Mouse (Mus musculus): ENCODE results near the gene Asf1b.
"Not testable (repeated sequence)": the region's sequence is repeated elsewhere in the genome, so short reads cannot be mapped to it uniquely, and the experiment has no call there.

The Asf1b gene

GRCm38 (mm10) chr8:83964015-83964765 is 8.9 kb downstream of the Asf1b start:
- DNase-seq (ENCODE audit: low spot score in 2 of 2): no peak

- no peak for DNase-seq (ENCODE audit: low spot score in 2 of 2)
These were observed 12.4 kb downstream of the Asf1b start for GRCm38 (mm10) chr8:83967701-83968100.

GRCm38 (mm10) chr8:83971121-83971520 is 15.8 kb downstream of the Asf1b start:
- DNase-seq (ENCODE audit: low spot score in 2 of 2): no peak

- DNase-seq (ENCODE audit: low spot score in 2 of 2): no peak
These were observed 16.4 kb downstream of the Asf1b start for GRCm38 (mm10) chr8:83971661-83972060.

GRCm38 (mm10) chr8:83972150-83973120 is 17.1 kb downstream of the Asf1b start, which contains the start of gene Prkaca:
Prkaca (plus strand) TSS chr8:83972993.
- peak; percentile 99 for DNase-seq (ENCODE audit: low spot score in 2 of 2)

- DNase-seq (ENCODE audit: low spot score in 2 of 2): no peak
These were observed 18.1 kb downstream of the Asf1b start for GRCm38 (mm10) chr8:83973161-83974031.

- no peak for DNase-seq (ENCODE audit: low spot score in 2 of 2)
These were observed 19.2 kb downstream of the Asf1b start for GRCm38 (mm10) chr8:83974521-83974920.

- DNase-seq (ENCODE audit: low spot score in 2 of 2): no peak
These were observed 20.9 kb downstream of the Asf1b start for GRCm38 (mm10) chr8:83976101-83976630.

- DNase-seq (ENCODE audit: low spot score in 2 of 2): no peak
These were observed 21.6 kb downstream of the Asf1b start for GRCm38 (mm10) chr8:83976779-83977350.

- DNase-seq (ENCODE audit: low spot score in 2 of 2): no peak
These were observed 22.3 kb downstream of the Asf1b start for GRCm38 (mm10) chr8:83977646-83978045.

- DNase-seq (ENCODE audit: low spot score in 2 of 2): no peak
These were observed 22.9 kb downstream of the Asf1b start for GRCm38 (mm10) chr8:83978200-83978599.

- DNase-seq (ENCODE audit: low spot score in 2 of 2): no peak
These were observed 24.9 kb downstream of the Asf1b start for GRCm38 (mm10) chr8:83980250-83980649.

- DNase-seq (ENCODE audit: low spot score in 2 of 2): no peak
These were observed 25.5 kb downstream of the Asf1b start for GRCm38 (mm10) chr8:83980845-83981244.

GRCm38 (mm10) chr8:83981533-83981932 is 26.2 kb downstream of the Asf1b start:
- DNase-seq (ENCODE audit: low spot score in 2 of 2): no peak

GRCm38 (mm10) chr8:83982449-83982848 is 27.1 kb downstream of the Asf1b start:
- no peak for DNase-seq (ENCODE audit: low spot score in 2 of 2)

GRCm38 (mm10) chr8:83983222-83983621 is 27.9 kb downstream of the Asf1b start:
- DNase-seq (ENCODE audit: low spot score in 2 of 2): not testable (repeated sequence)

GRCm38 (mm10) chr8:83989243-83989642 is 33.9 kb downstream of the Asf1b start:
- DNase-seq (ENCODE audit: low spot score in 2 of 2): no peak

GRCm38 (mm10) chr8:83990170-83990569 is 34.9 kb downstream of the Asf1b start:
- DNase-seq (ENCODE audit: low spot score in 2 of 2): no peak

- no peak for DNase-seq (ENCODE audit: low spot score in 2 of 2)
These were observed 37.2 kb downstream of the Asf1b start for GRCm38 (mm10) chr8:83992488-83992887.

GRCm38 (mm10) chr8:83994030-83994429 is 38.7 kb downstream of the Asf1b start:
- DNase-seq (ENCODE audit: low spot score in 2 of 2): no peak

GRCm38 (mm10) chr8:83995973-83996372 is 40.7 kb downstream of the Asf1b start:
- DNase-seq (ENCODE audit: low spot score in 2 of 2): no peak

All from frontal cortex, postnatal 14 days (tissue).